Mouse (Mus musculus) limb, embryonic 10.5 days (tissue): ENCODE results near the gene Galnt11. TPM values are rescaled to one million over a fixed set of nuclear protein-coding genes. Genes with fewer than 3 reads are reported as not detected.

Source experiments
- DNase-seq: peaks from one replicate; pipeline ENCODE4 v3.0.0-alpha.2; 2017; ENCODE audit warnings: low spot score
- H3K27ac ChIP-seq: fragments of 300-500 bp; sonication (generic); 2 replicates; pipeline ENCODE4 v1.5.1; 2016; ENCODE audit warnings: mild to moderate bottlenecking
- H3K27me3 ChIP-seq: fragments of 300-500 bp; sonication (generic); 2 replicates; pipeline ENCODE4 v1.6.1; 2016; ENCODE audit warnings: low read depth, mild to moderate bottlenecking; ENCODE audit not compliant: poor library complexity, severe bottlenecking
- H3K36me3 ChIP-seq: fragments of 300-500 bp; sonication (generic); 2 replicates; pipeline ENCODE4 v1.6.1; 2016; ENCODE audit warnings: mild to moderate bottlenecking, moderate library complexity
- H3K4me1 ChIP-seq: fragments of 300-500 bp; sonication (generic); 2 replicates; pipeline ENCODE4 v1.6.1; 2016
- H3K4me3 ChIP-seq: fragments of 300-500 bp; sonication (generic); 2 replicates; pipeline ENCODE4 v1.5.1; 2016; ENCODE audit warnings: mild to moderate bottlenecking, moderate library complexity
- H3K9me3 ChIP-seq: fragments of 300-500 bp; sonication (generic); replicated peaks from 2 replicates; pipeline ENCODE4 v1.6.1; 2016; ENCODE audit warnings: mild to moderate bottlenecking
- WGBS: fragments of 180-500 bp; shearing (Covaris S2); methylation state at CpG from one replicate; pipeline ENCODE4 v1.1.7; 2016; 5-methylcytosine and 5-hydroxymethylcytosine counted together
- polyA plus RNA-seq: library from polyadenylated mRNA; unstranded; fragments of >200 nt; fragmentation: Nextera tagmentation; extraction: Ambion mirVana; gene quantifications from 2 replicates; pipeline ENCODE4 v1.2.1, GENCODE M21; 2016

The Galnt11 gene
- polyA plus RNA-seq, 1 experiment from 2014 or later = 32.8 TPM

DNA sequence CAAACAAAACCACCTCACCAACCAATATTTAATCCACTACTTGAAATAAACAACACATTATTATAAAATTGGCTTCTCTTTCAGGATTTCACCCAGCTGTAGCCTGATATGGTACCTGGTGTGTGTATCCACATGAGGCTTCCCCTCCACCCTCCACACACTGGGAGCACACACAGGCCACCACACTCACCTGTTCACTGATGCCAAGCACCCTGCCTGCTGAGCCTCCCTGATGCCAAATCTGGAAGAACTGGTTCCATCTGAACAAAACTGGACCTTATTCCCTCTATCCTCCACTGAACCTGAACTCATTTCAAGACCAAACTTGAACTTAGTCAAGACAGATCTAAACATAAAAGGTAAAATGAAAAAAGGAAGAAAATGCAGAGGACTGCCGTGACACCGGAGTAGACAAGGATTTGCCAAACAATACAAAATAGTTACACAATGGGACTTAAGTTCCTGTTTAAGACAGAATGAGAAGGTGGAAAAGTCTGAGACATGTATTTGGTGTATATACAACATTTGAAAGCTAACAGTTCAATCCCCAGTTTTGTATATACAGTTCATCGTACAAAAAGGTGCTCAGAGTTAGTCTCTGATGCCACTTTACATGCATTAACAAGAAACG is 46.7 kb downstream of the Galnt11 start:
- Histone ChIP-seq H3K4me3 (no peak overlapping the region), H3K9me3 (no peaks in the 10 kb centered on the region), H3K4me1 (no peaks in the 10 kb centered on the region), H3K27me3 (no peaks in the 10 kb centered on the region), H3K36me3 (peaks cover 68% of the 10 kb centered on the region), H3K27ac (no peak overlapping the region)
- no peak for DNase-seq
- WGBS = 97% methylated on average over 4 of the region's 4 CpGs

DNA sequence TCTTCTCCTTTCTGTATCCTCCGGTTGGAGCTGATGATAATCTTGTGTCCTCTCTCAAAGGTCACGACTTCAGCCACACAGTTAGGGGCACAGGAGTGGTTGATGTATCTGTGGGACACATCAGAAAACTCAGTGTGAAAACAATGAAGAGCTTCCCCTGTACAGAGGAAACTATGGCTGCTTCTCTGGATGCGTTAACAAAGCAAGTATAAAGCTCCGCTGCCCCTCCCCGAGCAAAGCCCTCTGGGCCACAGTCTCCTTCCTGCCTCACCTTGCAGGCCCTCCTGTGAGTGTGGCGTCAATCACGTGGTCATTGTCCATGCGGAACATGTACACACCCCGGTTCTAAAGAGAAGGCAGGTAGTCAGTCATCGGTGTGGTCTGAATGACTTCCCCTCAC is 53.9 kb downstream of the Galnt11 start:
- WGBS = 91% methylated on average over 10 of the region's 10 CpGs
- Histone ChIP-seq H3K9me3 (no peaks in the 10 kb centered on the region), H3K4me1 (no peaks in the 10 kb centered on the region), H3K27me3 (no peaks in the 10 kb centered on the region), H3K4me3 (no peak overlapping the region), H3K27ac (no peak overlapping the region), H3K36me3 (peaks cover 74% of the 10 kb centered on the region)
- no peak for DNase-seq

DNA sequence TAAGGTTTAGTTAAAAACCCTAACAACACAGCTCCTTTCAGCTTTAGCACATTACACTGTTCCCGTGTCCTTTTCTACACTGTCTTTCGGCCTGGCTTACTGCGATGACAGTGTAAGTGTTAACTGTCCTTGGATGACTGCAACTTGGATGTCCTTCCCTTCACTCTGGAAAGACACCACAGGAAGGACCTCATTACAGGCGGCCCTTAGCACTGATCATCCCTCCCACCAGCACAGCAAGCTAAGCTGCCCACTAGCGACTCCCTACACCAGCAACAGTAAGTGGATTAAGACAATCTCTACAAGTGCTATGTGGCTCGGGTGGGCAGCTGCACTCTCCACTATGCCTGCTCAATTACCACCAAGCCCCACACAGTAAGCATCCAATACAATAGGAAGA is 54.7 kb downstream of the Galnt11 start:
- H3K9me3 ChIP-seq = no peaks in the 10 kb centered on the region
- H3K36me3 ChIP-seq = peaks cover 75% of the 10 kb centered on the region
- H3K4me3 ChIP-seq = no peak overlapping the region
- no peaks in the 10 kb centered on the region for H3K4me1 ChIP-seq
- no peak overlapping the region for H3K27ac ChIP-seq
- no peak for DNase-seq
- no peaks in the 10 kb centered on the region for H3K27me3 ChIP-seq
- WGBS = 85% methylated on average over 6 of the region's 6 CpGs

DNA sequence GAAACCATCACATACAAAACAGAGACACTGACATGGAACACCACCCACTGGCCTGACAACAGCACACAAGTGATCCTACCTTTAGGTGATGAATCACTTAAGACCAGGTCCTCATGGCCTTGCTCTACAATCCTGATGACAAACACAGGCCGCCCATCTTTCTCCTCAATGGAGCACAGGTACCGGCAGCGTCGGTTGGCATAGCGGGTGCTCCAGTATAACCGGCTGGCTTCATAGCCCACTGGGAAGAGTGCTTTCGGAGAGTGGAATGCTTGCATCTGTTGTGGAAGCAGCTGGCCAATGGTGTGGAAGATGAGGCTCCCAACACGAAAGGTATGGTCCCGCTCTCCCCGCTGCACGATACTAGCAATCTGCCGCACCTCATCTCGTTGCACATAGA is 62.3 kb downstream of the Galnt11 start:
- peaks cover 85% of the 10 kb centered on the region for H3K36me3 ChIP-seq

DNA sequence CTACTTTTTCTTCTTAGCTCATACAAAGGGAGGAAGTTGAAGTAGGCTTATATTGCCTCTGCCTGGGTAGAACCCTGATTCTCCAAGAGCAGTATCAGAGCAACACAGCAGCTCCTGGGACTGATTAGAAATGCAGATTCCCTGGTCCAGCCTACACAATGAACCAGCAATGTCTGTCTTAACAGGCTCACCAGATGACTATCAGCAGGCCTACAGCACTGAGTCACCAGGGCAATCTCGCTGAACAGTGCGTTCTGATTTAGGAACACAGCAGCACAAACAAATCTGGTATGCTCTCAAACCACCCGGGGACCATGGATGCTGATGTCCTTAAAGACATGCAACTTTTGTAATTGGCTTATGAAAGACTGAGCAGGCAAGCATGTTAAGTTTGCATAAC is 75.1 kb downstream of the Galnt11 start:
- WGBS = 84% methylated on average over 3 of the region's 3 CpGs

More for the DNA sequence above, 62.3 kb downstream of the Galnt11 start:
- WGBS = 98% methylated on average over 13 of the region's 13 CpGs
- no peaks in the 10 kb centered on the region for H3K27me3 ChIP-seq
- H3K4me3 ChIP-seq = no peak overlapping the region
- no peak overlapping the region for H3K27ac ChIP-seq
- no peaks in the 10 kb centered on the region for H3K4me1 ChIP-seq
- no peak for DNase-seq
- no peaks in the 10 kb centered on the region for H3K9me3 ChIP-seq

DNA sequence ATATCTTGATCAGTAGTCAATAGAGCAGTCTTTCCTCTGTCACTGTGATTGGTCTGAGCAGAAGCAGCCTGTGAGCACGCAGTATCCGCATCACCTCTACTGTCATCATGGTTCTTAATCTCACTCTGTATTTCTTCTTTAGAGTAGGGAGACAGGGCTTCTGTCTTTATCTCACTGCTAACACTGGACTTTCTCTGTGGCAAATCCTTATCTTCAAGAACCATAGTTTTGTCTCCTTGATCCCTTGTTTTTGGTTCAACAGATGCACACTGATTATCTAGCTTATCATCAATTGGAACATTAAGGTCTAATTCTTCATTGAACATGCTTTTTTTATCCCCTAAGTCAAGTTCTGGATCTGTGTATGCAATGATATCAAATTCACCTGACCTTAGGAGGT is 88.5 kb downstream of the Galnt11 start:
- Histone ChIP-seq H3K27me3 (no peaks in the 10 kb centered on the region), H3K27ac (no peak overlapping the region), H3K4me1 (no peaks in the 10 kb centered on the region), H3K9me3 (no peaks in the 10 kb centered on the region), H3K36me3 (peaks cover 56% of the 10 kb centered on the region), H3K4me3 (no peak overlapping the region)
- 97% methylated on average over 2 of the region's 2 CpGs for whole genome bisulfite sequencing
- DNase-seq = no peak

More for the DNA sequence above, 75.1 kb downstream of the Galnt11 start:
- DNase-seq = no peak
- H3K36me3 ChIP-seq = peaks cover 51% of the 10 kb centered on the region
- no peaks in the 10 kb centered on the region for H3K27me3 ChIP-seq
- no peaks in the 10 kb centered on the region for H3K4me1 ChIP-seq
- H3K9me3 ChIP-seq = no peaks in the 10 kb centered on the region
- no peak overlapping the region for H3K4me3 ChIP-seq
- no peak overlapping the region for H3K27ac ChIP-seq

DNA sequence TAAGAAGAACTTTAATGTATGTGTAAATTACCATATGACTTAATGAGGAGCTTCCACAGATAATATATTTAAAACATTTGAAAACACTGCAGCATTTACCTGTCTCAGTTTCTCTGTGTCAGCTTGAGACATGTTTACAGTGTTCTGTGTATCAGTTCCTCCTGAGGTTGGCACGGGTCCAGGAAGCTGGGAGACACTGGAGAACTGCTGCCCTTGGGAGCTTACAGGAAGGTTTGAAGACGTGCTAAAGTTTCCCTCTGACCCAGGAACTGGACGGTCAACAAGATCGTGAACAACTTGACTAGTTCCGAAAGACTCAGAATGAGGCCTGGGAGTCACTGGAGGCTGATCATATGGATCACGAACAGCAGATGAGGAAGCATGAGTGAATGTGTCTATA is 92.2 kb downstream of the Galnt11 start:
- Histone ChIP-seq H3K36me3 (peaks cover 72% of the 10 kb centered on the region), H3K27ac (no peak overlapping the region), H3K4me1 (no peaks in the 10 kb centered on the region), H3K27me3 (no peaks in the 10 kb centered on the region), H3K9me3 (no peaks in the 10 kb centered on the region), H3K4me3 (no peak overlapping the region)
- no peak for DNase-seq
- WGBS = 93% methylated on average over 6 of the region's 6 CpGs

Other genes with a start within 250 kb of the Galnt11 start
- gene Prkag2, start 121.3 kb upstream of the Galnt11 start, polyA plus RNA-seq = 33.3 and 35.1 TPM in 2 replicates
- not detected in 2 replicates for gene Galntl5, start 40.4 kb upstream of the Galnt11 start, polyA plus RNA-seq
- gene E130116L18Rik, start 1.2 kb downstream of the Galnt11 start, polyA plus RNA-seq = not detected in 2 replicates